Mouse (Mus musculus): Measurements from ENCODE around the gene Rgl2. TPM values are rescaled to one million over a fixed set of nuclear protein-coding genes. Genes with fewer than 3 reads are reported as not detected.
"Not testable (repeated sequence)": the region's sequence is repeated elsewhere in the genome, so short reads cannot be mapped to it uniquely, and the experiment has no call there.

Rgl2 gene
- polyA plus RNA-seq, 1 experiment, result 31.7 TPM

GRCm38 (mm10) chr17:33891357-33891756, 38.0 kb upstream of the Rgl2 start:
- peaks cover 25% of the 10 kb centered on the region for H3K79me3 ChIP-seq (ENCODE audit: low read depth)
- no peaks in the 10 kb centered on the region for H3K27me3 ChIP-seq (ENCODE audit: control insufficient read depth, insufficient read depth, insufficient read length)
- TF ChIP-seq MYOG (IDR thresholded peaks at IDR 0.05; ENCODE audit: control insufficient read depth, extremely low read depth, insufficient read length) (no peak), MYOD1 (IDR thresholded peaks at IDR 0.05; ENCODE audit: control insufficient read depth, insufficient read length, low read depth) (no peak), CEBPB (IDR thresholded peaks at IDR 0.05; ENCODE audit: low read depth) (no peak), MAX (IDR thresholded peaks at IDR 0.05) (no peak), USF1 (IDR thresholded peaks at IDR 0.05; ENCODE audit: low read depth) (no peak), FOSL1 (IDR thresholded peaks at IDR 0.05; ENCODE audit: insufficient read depth, low read length, poor library complexity, severe bottlenecking) (no peak), CTCF (IDR thresholded peaks at IDR 0.05; ENCODE audit: control insufficient read depth, insufficient read depth, insufficient read length) (no peak)
- H3K36me3 ChIP-seq (ENCODE audit: control insufficient read depth, insufficient read depth), result peaks cover 5% of the 10 kb centered on the region
- H3K79me2 ChIP-seq (ENCODE audit: control insufficient read depth, insufficient read depth), result peaks cover 38% of the 10 kb centered on the region
- H3ac ChIP-seq (ENCODE audit: control insufficient read depth, insufficient read length, low read depth), result no peak overlapping the region
- H3K4me3 ChIP-seq (ENCODE audit: insufficient read depth, poor library complexity, severe bottlenecking), result no peak overlapping the region

- Histone ChIP-seq H3K79me3 (ENCODE audit: low read depth) (peaks cover 23% of the 10 kb centered on the region), H3K79me2 (ENCODE audit: control insufficient read depth, insufficient read depth) (peaks cover 33% of the 10 kb centered on the region)
- H3K36me3 ChIP-seq (ENCODE audit: control insufficient read depth, insufficient read depth); H3K27me3 ChIP-seq (ENCODE audit: control insufficient read depth, insufficient read depth, insufficient read length); H3K4me3 ChIP-seq (ENCODE audit: insufficient read depth, poor library complexity, severe bottlenecking); H3ac ChIP-seq (ENCODE audit: control insufficient read depth, insufficient read length, low read depth): not testable (repeated sequence)
These were observed 37.5 kb upstream of the Rgl2 start for GRCm38 (mm10) chr17:33891892-33892291.

DNA sequence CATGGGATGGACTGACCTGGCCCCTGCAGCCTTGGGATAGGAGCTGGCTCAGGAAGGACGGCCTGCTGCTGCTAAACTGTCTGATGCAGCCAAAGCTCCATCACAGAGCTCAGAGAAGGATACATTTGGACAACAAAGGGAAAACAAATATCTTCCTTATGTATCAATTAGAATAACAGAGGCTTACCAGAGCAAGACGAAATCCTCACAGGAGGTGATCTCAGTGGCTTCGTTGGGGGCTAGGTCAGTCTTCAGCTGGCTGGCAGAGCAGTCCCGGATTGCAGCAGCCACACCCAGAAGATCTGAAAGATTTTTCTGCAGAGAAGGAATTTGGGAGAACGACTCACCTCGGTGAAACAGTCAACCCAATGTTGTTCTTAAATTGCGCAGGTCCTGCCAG, 36.9 kb upstream of the Rgl2 start:
- H3K79me2 ChIP-seq (ENCODE audit: control insufficient read depth, insufficient read depth), result peaks cover 27% of the 10 kb centered on the region
- no peaks in the 10 kb centered on the region for H3K36me3 ChIP-seq (ENCODE audit: control insufficient read depth, insufficient read depth)
- peaks cover 19% of the 10 kb centered on the region for H3K79me3 ChIP-seq (ENCODE audit: low read depth)
- no peak overlapping the region for H3K4me3 ChIP-seq (ENCODE audit: insufficient read depth, poor library complexity, severe bottlenecking)
- H3ac ChIP-seq (ENCODE audit: control insufficient read depth, insufficient read length, low read depth), result no peak overlapping the region
- TF ChIP-seq CEBPB (IDR thresholded peaks at IDR 0.05; ENCODE audit: low read depth), result no peak
- no peak for TF ChIP-seq MYOD1 (IDR thresholded peaks at IDR 0.05; ENCODE audit: control insufficient read depth, insufficient read length, low read depth)
- no peak for TF ChIP-seq MYOG (IDR thresholded peaks at IDR 0.05; ENCODE audit: control insufficient read depth, extremely low read depth, insufficient read length)
- TF ChIP-seq MAX (IDR thresholded peaks at IDR 0.05), result no peak
- TF ChIP-seq USF1 (IDR thresholded peaks at IDR 0.05; ENCODE audit: low read depth), result no peak
- TF ChIP-seq CTCF (IDR thresholded peaks at IDR 0.05; ENCODE audit: control insufficient read depth, insufficient read depth, insufficient read length), result no peak
- no peak for TF ChIP-seq FOSL1 (IDR thresholded peaks at IDR 0.05; ENCODE audit: insufficient read depth, low read length, poor library complexity, severe bottlenecking)
- no peaks in the 10 kb centered on the region for H3K27me3 ChIP-seq (ENCODE audit: control insufficient read depth, insufficient read depth, insufficient read length)

DNA sequence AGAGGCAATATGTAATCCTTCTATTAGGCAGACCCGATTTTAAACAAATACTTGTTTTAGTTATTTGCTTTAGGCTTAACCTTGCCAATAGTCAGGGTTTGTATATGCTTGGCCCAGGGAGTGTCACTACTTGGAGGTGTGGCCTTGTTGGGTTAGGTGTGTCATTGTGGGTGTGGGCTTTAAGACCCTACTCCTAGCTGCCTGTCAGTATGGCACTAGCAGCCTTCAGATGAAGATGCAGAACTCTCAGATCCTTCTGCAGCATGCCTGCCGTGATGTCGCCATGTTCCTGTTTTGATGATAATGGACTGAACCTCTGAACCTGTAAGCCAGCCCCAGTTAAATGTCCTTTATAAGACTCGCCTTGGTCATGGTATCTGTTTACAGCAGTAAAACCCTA, 36.3 kb upstream of the Rgl2 start:
- H3K36me3 ChIP-seq (ENCODE audit: control insufficient read depth, insufficient read depth); H3K4me3 ChIP-seq (ENCODE audit: insufficient read depth, poor library complexity, severe bottlenecking); H3K27me3 ChIP-seq (ENCODE audit: control insufficient read depth, insufficient read depth, insufficient read length); H3ac ChIP-seq (ENCODE audit: control insufficient read depth, insufficient read length, low read depth): not testable (repeated sequence)
- peaks cover 14% of the 10 kb centered on the region for H3K79me3 ChIP-seq (ENCODE audit: low read depth)
- peaks cover 22% of the 10 kb centered on the region for H3K79me2 ChIP-seq (ENCODE audit: control insufficient read depth, insufficient read depth)

DNA sequence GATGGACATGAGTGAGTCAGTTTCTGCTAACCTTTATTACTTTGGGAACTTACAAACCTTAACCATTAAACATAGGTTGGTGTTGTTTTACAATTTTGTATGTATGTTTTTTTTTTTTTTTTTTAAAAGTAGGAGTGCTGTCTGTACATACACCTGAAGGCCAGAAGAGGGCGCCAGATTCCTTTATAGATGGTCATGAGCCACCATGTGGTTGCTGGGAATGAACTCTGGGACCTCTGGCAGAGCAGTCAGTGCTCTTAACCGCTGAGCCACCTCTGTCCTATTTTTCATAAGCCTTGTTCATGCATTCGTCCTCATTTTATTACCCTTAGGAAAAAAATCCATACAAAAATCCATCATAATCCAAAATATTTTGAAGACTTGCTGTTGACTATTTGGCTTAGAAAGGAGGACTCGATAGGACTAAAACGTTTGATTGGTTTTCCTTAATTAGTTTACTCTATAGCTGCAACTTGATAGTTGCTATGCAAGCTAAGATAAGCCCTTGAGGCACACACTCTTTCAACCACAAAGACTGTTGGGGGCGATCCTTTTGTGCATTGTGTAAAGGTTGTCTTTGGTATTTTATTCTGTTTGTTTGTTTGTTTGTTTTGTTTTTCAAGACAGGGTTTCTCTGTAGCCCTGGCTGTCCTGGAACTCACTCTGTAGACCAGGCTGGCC, 32.1 kb upstream of the Rgl2 start:
- H3K79me3 ChIP-seq (ENCODE audit: low read depth), result no peaks in the 10 kb centered on the region
- no peaks in the 10 kb centered on the region for H3K27me3 ChIP-seq (ENCODE audit: control insufficient read depth, insufficient read depth, insufficient read length)
- TF ChIP-seq CTCF (IDR thresholded peaks at IDR 0.05; ENCODE audit: control insufficient read depth, insufficient read depth, insufficient read length), result peak; percentile 25
- no peak for TF ChIP-seq CEBPB (IDR thresholded peaks at IDR 0.05; ENCODE audit: low read depth)
- TF ChIP-seq USF1 (IDR thresholded peaks at IDR 0.05; ENCODE audit: low read depth), result no peak
- TF ChIP-seq MYOD1 (IDR thresholded peaks at IDR 0.05; ENCODE audit: control insufficient read depth, insufficient read length, low read depth), result no peak
- TF ChIP-seq FOSL1 (IDR thresholded peaks at IDR 0.05; ENCODE audit: insufficient read depth, low read length, poor library complexity, severe bottlenecking), result no peak
- peak; percentile 36 for TF ChIP-seq MAX (IDR thresholded peaks at IDR 0.05)
- TF ChIP-seq MYOG (IDR thresholded peaks at IDR 0.05; ENCODE audit: control insufficient read depth, extremely low read depth, insufficient read length), result no peak
- H3K79me2 ChIP-seq (ENCODE audit: control insufficient read depth, insufficient read depth), result no peaks in the 10 kb centered on the region
- H3ac ChIP-seq (ENCODE audit: control insufficient read depth, insufficient read length, low read depth), result no peak overlapping the region
- no peak overlapping the region for H3K4me3 ChIP-seq (ENCODE audit: insufficient read depth, poor library complexity, severe bottlenecking)
- no peaks in the 10 kb centered on the region for H3K36me3 ChIP-seq (ENCODE audit: control insufficient read depth, insufficient read depth)

DNA sequence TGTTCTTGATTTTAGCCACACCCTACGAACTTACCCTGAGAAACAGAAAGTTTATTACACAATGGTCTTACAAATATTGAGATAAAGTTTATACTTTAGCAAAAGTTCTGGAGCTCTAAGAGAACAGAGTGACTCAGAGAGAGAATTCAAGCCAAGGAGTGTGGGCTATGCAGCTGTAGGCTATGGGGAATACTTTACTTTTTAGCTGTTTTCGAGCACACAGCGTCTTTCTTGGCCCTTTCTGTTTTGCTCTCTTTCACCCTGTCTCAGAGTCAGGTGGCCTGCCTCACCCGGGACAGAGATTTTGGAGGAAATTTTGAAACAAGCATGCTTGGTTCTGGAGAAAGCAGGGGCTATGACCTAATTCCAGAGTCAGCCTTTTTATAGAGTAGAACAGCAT, 31.1 kb upstream of the Rgl2 start:
- not testable (repeated sequence) for H3K79me3 ChIP-seq (ENCODE audit: low read depth); H3K36me3 ChIP-seq (ENCODE audit: control insufficient read depth, insufficient read depth); H3K79me2 ChIP-seq (ENCODE audit: control insufficient read depth, insufficient read depth); H3ac ChIP-seq (ENCODE audit: control insufficient read depth, insufficient read length, low read depth); H3K4me3 ChIP-seq (ENCODE audit: insufficient read depth, poor library complexity, severe bottlenecking); H3K27me3 ChIP-seq (ENCODE audit: control insufficient read depth, insufficient read depth, insufficient read length)

All from C2C12 (cell line).